In the genomic region with DNA sequence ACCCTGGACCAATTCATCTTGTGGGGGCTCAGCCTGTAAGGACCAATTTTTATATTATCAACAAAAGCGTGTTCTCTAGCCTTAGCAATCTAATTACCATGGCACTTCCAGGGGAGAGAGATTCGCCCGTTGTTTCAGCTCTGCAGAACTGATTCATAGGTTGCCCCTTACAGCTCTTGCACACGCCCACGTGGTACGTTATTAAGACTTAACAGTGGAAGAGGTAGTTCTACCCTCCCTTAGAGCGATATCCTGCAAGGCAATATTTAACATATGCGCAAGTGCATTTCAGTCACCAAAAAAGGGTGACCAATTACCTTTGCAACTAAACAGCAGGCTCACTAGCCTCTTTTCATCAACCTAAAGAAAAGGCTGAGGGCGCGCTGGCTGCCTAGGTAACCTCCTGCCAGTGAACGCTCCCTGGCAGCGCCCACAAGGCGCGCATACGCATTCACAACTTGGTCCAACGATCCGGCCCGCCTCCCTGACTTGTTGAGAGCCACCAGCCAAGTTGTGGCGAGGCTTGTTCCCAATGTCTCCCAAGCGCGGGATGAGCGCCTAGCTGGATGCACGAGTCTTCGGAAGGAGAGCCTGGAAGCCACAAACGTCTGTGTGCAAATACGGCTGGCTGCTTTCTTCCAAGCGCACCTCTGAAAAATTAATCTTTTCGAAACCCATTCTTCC, we compare ENCODE assay signal across 8 mouse cellular contexts. TPM values are rescaled to one million over a fixed set of nuclear protein-coding genes. Genes with fewer than 3 reads are reported as not detected.
DNase-seq lines count a peak whose midpoint lies in the region; ATAC-seq and TF ChIP-seq lines count a peak whose summit lies in the region.

No protein-coding gene starts in this region.

- WGBS in kidney, embryonic 15.5 days: 22% methylated on average over 28 of the region's 28 CpGs
- WGBS in midbrain, embryonic 13.5 days: 25% methylated on average over 28 of the region's 28 CpGs

- no peak for ATAC-seq in kidney, embryonic 15.5 days (replicated peaks; ENCODE audit: low FRiP score)
- no peak for ATAC-seq in midbrain, embryonic 13.5 days
- ATAC-seq in inflammation-experienced regulatory T-cells, adult 6 months: no peak

- peak; percentile 7 for DNase-seq in adrenal gland, postnatal 14 days
- DNase-seq in adrenal gland, adult 18-20 months (ENCODE audit: low spot score in 2 of 2): no peak
- DNase-seq in testis, postnatal 14 days (ENCODE audit: low spot score): no peak
- no peak for DNase-seq in layer of hippocampus, postnatal 25 days (ENCODE audit: extremely low spot score in 1 of 2, low spot score in 1 of 2)

- peak overlapping the region; percentile 68 for H3K9ac ChIP-seq in kidney, embryonic 15.5 days
- no peak overlapping the region; the same call in 1 of the 2 replicates for H3K9ac ChIP-seq in midbrain, embryonic 13.5 days (replicated peaks)

- no peaks in the 10 kb centered on the region for H3K9me3 ChIP-seq in kidney, embryonic 15.5 days (replicated peaks)
- no peaks in the 10 kb centered on the region for H3K9me3 ChIP-seq in midbrain, embryonic 13.5 days

- TF ChIP-seq CTCF in testis, adult 2 months (IDR thresholded peaks at IDR 0.05; ENCODE audit: control insufficient read depth, insufficient read depth, insufficient replicate concordance, low read depth, low read length): no peak

- peak overlapping the region; percentile 19; the same call in 1 of the 2 replicates for H3K4me3 ChIP-seq in testis, adult 2 months (ENCODE audit: control insufficient read depth, low read depth, low read length)
- peak overlapping the region; percentile 60 for H3K4me3 ChIP-seq in kidney, embryonic 15.5 days (replicated peaks)
- H3K4me3 ChIP-seq in midbrain, embryonic 13.5 days (replicated peaks): peak overlapping the region; percentile 46

- peak overlapping the region; percentile 63 for H3K4me2 ChIP-seq in kidney, embryonic 15.5 days
- peak overlapping the region; percentile 74 for H3K4me2 ChIP-seq in midbrain, embryonic 13.5 days (replicated peaks)

- H3K27ac ChIP-seq in testis, adult 2 months (ENCODE audit: control insufficient read depth, insufficient read depth, low read depth, low read length): no peak overlapping the region
- H3K27ac ChIP-seq in kidney, embryonic 15.5 days: peak overlapping the region; percentile 89
- H3K27ac ChIP-seq in midbrain, embryonic 13.5 days: no peak overlapping the region

- TF ChIP-seq POLR2A in testis, adult 2 months (IDR thresholded peaks at IDR 0.05; ENCODE audit: control insufficient read depth, low read depth, low read length): no peak

- H3K27me3 ChIP-seq in testis, adult 2 months (ENCODE audit: control insufficient read depth, insufficient read depth, low read length): no peaks in the 10 kb centered on the region
- H3K27me3 ChIP-seq in kidney, embryonic 15.5 days: peaks cover 18% of the 10 kb centered on the region; the same call in 1 of the 2 replicates
- peaks cover 33% of the 10 kb centered on the region; the same call in 1 of the 2 replicates for H3K27me3 ChIP-seq in midbrain, embryonic 13.5 days

- no peaks in the 10 kb centered on the region; the same call in 1 of the 2 replicates for H3K4me1 ChIP-seq in testis, adult 2 months (ENCODE audit: control insufficient read depth, insufficient read depth, low read length)
- peaks cover 17% of the 10 kb centered on the region for H3K4me1 ChIP-seq in kidney, embryonic 15.5 days
- 0 out of 2 replicates have a peak, but pooled peaks cover 19% of the 10 kb centered on the region for H3K4me1 ChIP-seq in midbrain, embryonic 13.5 days (replicated peaks)

- no peaks in the 10 kb centered on the region for H3K36me3 ChIP-seq in testis, adult 2 months (ENCODE audit: control insufficient read depth, insufficient read depth, low read length)
- H3K36me3 ChIP-seq in kidney, embryonic 15.5 days: no peaks in the 10 kb centered on the region
- no peaks in the 10 kb centered on the region for H3K36me3 ChIP-seq in midbrain, embryonic 13.5 days

RNA-seq across cellular contexts. Expression of a gene that starts 1.6 kb away (rescaled TPM):
- 59.6 and 65.3 TPM in 2 replicates for total RNA-seq in adrenal gland, postnatal 14 days (2021)
- total RNA-seq in adrenal gland, adult 18-20 months (2021): 10 to 100 TPM; 50.4 to 71.1 TPM
- 1.0 and 1.9 TPM in 2 replicates for polyA plus RNA-seq in testis, adult 2 months (2012; rRNA removed)
- polyA plus RNA-seq in kidney, embryonic 15.5 days (2015; fragmentation: Nextera tagmentation; extraction: Ambion mirVana): 931 and 969 TPM in 2 replicates
- 55.9 and 58.0 TPM in 2 replicates for polyA plus RNA-seq in midbrain, embryonic 13.5 days (2015; fragmentation: Nextera tagmentation; extraction: Ambion mirVana)
- not detected for polyA plus RNA-seq in inflammation-experienced regulatory T-cells, adult 6 months (2017; shearing (Covaris generic))
- total RNA-seq in layer of hippocampus, postnatal 25 days (2021): 1 to 10 TPM; 3.4 to 7.1 TPM

Comparison
In these comparisons a context has a peak if more than half of its experiments do, and no peak if none do; other contexts are left out.
1. RNA of a gene that starts 1.6 kb away (polyA plus RNA-seq): 931 to 969 TPM in kidney, embryonic 15.5 days and 55.9 to 58.0 TPM in midbrain, embryonic 13.5 days; 1.0 to 1.9 TPM in testis, adult 2 months and not detected in inflammation-experienced regulatory T-cells, adult 6 months; every median in the first group is over 10 times any median in the second.
2. Peak in every context shown above with its lines, with median percentiles within 50 percentile points of each other: H3K4me3 ChIP-seq.